Mouse (Mus musculus): ENCODE results near the gene Plxna4. TPM values are rescaled to one million over a fixed set of nuclear protein-coding genes. Genes with fewer than 3 reads are reported as not detected.

Gene Plxna4
- polyA plus RNA-seq, 1 experiment: 6.6 TPM

DNA sequence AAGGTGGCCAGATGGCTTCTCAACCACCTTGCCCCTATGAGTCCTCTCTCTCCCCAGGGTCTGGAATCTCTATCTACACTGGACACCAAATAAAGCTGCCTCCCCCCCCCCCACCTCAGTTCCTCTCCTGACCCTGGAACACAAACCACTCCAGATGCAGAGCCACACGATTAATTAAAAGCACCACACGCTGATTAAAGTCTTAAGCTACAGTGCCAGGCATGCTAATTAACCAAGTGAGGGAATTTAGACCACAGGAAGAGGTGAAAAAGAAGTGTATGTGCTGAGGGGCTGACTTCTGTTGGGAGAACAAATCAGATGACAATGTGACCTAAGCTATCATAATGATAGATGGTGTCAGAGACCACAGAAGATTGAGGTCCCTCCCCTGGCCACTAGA is 332.8 kb downstream of the Plxna4 start:
- DNase-seq (ENCODE audit: low spot score): no peak

DNA sequence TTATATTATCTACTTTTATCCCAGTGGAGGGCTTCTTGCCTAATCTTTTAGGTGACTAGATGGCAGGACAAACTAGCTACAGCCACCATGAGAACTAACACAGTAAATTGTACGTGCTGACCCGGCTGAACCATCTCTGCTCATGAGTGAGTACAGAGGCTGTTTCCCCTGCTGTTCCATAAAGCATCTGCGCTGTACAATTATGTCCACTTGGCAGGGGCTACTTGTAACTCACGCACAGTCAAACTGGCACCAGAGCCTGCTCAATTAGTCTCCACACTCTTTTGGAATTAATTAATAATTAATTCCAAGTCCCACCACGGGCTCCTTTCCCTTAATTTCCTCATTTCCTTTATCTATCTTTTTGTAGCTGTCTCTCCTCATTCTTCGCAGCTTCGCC is 335.8 kb downstream of the Plxna4 start:
- no peak for DNase-seq (ENCODE audit: low spot score)

DNA sequence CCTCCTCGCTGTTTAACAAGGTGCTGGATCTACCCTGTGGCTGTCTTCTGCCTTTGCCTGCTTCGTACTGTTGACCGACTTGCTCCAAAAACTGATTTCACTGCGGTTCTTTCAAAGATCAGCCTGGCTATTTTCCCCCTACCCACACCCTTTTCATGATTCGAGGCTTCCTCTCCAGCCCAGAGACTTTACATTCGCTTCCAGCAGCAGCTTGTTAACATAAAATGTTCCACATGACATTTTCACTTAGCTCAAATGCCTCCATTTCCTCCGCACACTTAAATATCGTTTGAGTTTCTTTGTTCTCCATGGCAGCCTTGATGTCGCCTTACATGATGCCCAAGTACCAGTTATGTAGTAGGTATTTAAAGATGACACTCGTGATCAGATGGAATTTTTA is 336.3 kb downstream of the Plxna4 start:
- DNase-seq (ENCODE audit: low spot score): no peak

DNA sequence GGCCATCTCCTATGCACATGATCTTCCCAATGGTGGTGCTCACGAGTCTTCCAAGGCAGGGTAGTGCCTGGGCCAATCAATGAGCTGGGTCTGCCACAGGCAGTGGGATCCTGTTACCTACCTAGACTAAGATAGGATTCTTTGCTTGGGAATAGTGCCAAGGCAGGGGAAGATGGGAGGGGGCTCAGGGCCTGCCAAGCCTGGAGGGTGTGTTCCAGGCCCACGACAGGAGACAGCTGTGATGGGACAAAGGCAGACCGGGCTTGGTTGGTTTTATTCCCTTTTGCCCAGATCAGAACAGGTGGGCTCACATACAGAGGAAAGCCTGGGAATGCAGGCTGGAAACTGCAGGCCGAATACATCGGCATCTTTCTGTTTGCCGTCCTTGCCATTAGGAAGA is 342.0 kb downstream of the Plxna4 start:
- no peak for DNase-seq (ENCODE audit: low spot score)

- no peak for DNase-seq (ENCODE audit: low spot score)
Measured at GRCm38 (mm10) chr6:32243040-32243439, 345.0 kb downstream of the Plxna4 start.

GRCm38 (mm10) chr6:32231383-32231782 is 356.6 kb downstream of the Plxna4 start:
- no peak for DNase-seq (ENCODE audit: low spot score)

- DNase-seq (ENCODE audit: low spot score): no peak
Measured at GRCm38 (mm10) chr6:32226636-32227035, 361.4 kb downstream of the Plxna4 start.

DNA sequence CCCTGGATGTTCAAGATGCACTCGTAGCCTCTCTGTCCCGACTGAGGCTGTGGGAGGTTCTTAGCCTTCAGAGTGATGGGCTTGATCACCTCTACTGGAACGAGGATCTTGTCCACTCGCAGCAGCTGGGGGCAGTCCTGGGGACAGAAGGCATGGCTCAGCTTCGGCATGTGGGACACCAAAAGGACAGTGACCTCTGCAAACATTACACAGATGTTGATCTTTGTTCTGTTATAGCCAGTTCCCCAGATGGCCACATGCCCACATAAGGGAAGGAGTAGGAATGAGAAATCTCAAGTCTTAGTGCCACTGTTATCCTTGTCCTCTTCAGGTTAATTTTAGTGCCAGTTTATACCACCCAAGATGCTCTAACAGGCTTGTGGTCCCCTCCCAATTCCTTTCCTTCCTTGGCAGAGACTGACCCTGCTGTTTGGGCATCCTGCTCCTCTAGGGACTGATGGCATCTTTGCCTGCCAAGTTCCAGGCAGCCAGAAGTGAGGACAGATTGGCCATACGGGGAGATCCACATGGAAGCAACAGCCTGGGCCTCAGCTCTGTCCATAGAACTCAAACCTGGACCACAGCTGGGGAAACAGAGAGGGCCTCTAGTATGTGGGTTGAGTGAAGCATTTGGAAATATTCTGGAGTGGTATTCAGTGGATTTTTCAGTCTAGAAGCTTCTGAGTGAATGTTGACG is 363.8 kb downstream of the Plxna4 start:
- DNase-seq (ENCODE audit: low spot score): no peak

- DNase-seq (ENCODE audit: low spot score): no peak
Measured at GRCm38 (mm10) chr6:32220765-32221164, 367.2 kb downstream of the Plxna4 start.

- DNase-seq (ENCODE audit: low spot score): no peak
Measured at GRCm38 (mm10) chr6:32218544-32218943, 369.4 kb downstream of the Plxna4 start.

DNA sequence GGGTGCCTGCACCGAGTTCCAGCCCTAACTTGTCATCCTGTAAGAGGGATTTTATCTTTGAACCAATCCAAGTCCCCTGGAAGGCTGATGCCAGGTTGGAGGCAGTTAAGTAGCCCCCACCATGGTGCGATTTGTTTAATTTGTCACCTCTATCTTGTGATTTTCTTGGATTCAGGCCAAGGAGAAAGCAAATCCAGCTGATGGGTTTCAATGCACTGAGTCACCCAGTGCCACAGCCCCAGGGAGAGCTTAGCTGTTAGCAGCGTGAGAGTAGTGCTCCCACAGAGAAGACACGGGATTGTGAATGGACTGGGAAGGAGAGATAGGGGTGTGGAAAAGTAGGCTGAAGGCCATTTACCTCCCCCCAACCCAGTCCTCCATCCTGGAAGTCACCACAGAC is 375.6 kb downstream of the Plxna4 start:
- DNase-seq (ENCODE audit: low spot score): no peak

DNA sequence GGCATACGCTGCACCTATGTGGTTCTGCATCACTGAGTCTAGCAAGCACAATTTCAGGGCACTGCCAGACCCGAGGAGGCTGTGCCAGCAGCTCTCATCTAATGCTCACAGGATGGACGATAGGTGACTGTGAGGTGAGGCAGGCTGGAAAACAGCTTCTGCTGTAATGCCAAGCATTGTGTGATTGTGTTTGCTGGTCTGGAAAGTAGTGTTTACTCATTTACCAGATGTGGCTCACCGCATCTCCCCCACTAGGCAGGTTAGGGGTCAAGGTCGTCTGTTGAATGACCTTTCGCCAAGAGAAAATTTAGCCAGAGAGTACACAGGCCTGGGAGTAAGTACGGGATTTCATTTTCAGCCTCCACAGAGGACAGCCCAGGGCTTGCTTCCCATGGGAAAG is 377.9 kb downstream of the Plxna4 start:
- DNase-seq (ENCODE audit: low spot score): no peak

DNA sequence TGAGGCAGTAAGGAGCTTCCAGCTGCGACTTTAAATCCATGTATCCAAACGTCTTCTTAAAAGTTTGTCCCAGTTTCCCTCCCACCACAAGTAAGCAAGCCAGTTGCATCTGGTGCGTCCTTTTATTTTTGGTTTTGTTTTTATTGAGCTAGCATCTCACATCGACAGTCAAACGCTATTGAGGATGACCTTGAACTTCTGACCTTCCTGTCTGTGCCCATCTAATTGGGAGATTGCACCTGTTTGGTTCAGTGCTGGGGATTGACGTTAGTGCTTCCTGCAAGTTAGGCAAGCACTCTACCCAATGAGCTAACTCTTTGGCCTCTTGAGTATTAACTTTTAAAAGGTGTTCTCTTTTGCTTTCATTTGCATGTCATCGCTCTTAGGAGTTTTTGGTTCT is 379.0 kb downstream of the Plxna4 start:
- DNase-seq (ENCODE audit: low spot score): no peak

DNA sequence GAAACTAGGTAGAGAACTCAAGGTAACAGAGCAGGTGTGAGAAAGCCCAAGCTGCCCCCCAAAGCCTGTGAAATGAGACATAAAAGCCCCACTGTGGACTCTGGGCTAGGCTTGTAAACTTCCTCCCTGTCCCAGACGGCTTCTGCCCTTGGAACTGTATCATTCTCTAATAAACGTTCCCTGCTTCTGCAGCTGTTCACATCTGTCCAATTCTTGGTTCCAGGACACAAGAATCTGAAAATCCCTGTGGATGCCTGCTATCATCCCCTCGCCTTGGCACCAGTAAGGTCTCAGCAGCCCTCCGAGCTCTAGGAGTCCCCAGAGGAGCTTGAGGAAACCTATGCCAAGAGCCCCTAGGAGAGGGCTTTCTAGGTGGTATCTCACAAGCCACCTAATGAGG is 383.7 kb downstream of the Plxna4 start:
- no peak for DNase-seq (ENCODE audit: low spot score)

- DNase-seq (ENCODE audit: low spot score): no peak
Measured at GRCm38 (mm10) chr6:32203389-32203788, 384.6 kb downstream of the Plxna4 start.

DNA sequence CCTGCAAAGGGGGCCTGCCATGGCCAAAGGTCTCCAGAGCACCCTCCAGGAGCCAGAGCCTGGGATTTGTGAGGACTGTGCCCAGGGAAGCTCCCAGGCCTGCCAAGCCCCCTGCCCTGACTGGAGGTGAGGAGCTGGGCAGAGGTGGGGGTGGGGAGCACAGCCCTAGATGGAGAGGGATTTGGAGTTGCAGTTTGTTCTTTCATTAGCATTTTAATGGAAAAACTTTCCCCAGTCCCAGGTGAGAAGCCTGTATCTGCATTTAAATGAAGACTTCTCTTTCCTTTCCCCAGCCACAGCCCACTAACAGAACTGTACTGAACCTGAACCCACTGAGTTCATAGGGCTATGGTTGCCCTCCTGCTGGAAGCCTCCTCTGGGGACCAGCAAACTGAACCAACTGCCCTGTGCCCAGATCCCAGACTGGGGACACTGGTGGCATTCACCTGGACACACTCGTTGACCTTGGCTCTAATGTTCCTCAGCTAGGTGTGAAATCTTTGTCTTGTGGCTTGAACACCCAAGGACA is 385.3 kb downstream of the Plxna4 start:
- no peak for DNase-seq (ENCODE audit: low spot score)

DNA sequence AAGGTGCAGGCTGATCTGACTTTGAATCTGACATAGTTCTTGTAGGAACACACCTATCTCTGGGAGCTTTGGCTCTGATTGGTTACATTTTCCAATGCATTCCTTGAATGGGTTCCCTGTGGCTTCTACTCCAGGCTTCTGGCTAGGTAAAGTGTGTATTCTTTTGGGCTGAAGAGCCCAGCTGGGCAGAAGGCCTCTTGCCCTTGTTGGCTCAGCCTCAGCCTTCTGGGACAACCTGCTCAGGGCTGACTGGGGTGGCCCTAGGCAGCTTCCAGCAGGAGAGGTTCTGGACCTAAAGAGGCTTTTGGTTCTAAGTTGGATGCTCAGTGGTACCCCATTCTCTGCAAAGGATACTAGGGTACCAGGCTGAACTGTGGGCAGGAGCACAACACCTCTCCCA is 386.5 kb downstream of the Plxna4 start:
- DNase-seq (ENCODE audit: low spot score): no peak

- DNase-seq (ENCODE audit: low spot score): no peak
Measured at GRCm38 (mm10) chr6:32199616-32200015, 388.4 kb downstream of the Plxna4 start.

DNA sequence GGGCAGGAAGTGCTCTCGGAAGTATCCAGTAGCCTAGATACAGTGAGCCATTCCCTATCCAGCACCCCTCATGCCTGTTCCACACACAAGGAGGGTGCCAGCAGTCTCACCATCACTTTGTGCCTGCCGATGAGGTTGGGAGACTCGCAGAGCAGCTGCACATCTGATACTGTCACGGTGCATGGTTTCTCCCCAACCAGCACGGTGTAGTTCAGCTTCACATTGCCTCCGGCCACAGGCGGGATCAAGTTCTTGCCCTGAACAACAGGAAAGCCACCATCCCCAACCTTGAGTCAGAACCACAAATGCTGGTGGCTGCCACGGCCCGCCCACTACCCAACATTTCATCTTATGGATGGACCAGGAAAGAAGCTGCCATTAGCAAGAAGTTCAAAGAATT is 391.1 kb downstream of the Plxna4 start:
- no peak for DNase-seq (ENCODE audit: low spot score)

DNA sequence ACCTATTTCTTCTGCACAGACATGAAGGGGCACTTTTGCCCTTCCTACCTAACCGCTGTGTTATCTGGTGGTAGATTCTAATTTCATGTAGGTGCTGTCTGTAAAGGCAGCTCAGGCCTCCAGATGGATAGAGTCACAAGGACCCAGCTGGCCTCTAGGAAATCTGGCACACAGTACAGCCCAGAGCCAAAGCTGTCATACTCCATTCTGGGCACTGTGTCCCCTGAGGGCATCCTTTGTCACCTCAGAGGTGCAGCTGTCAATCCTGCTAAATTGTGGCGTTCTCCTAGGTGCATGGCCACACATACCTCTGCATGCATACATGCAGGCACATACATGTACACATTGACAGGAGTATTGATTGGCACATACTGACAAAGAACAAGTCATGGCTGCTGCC is 394.9 kb downstream of the Plxna4 start:
- no peak for DNase-seq (ENCODE audit: low spot score)

DNA sequence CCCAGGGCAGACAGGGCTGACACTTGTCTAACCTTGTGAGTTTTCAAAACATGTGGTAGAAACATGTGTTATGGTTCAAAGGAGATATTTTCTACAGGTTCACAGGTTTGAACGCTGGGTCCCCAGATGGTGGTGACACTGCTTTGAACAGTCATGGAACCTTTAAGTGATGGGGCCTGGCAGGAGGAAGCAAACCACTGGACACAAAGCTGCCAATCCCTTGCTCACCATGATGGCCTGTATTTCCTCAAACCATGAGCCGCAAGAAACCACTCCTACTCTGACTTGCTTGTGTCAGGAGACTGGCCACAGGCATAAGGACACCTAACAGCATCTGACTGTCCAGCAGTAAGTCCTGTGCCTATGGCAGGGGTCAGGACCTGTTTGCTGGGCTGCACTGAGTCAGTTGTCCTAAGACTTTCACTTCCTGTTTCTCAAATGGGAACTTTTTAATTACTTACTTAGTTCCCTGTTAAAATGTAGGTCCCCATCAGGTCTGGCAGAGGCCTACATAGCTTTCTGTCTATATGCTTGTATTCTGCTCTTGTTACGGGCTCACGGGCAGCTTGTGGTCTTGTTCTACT is 403.5 kb downstream of the Plxna4 start:
- DNase-seq (ENCODE audit: low spot score): no peak

GRCm38 (mm10) chr6:32183651-32184185 is 404.3 kb downstream of the Plxna4 start:
- no peak for DNase-seq (ENCODE audit: low spot score)

- no peak for DNase-seq (ENCODE audit: low spot score)
Measured at GRCm38 (mm10) chr6:32180012-32180358, 408.0 kb downstream of the Plxna4 start.

All from urinary bladder, adult 2 months (tissue).